Mouse (Mus musculus): ENCODE measurements around the gene Btbd35f16.
"Not testable (repeated sequence)": the region's sequence is repeated elsewhere in the genome, so short reads cannot be mapped to it uniquely, and the experiment has no call there.

Btbd35f16 gene

DNA sequence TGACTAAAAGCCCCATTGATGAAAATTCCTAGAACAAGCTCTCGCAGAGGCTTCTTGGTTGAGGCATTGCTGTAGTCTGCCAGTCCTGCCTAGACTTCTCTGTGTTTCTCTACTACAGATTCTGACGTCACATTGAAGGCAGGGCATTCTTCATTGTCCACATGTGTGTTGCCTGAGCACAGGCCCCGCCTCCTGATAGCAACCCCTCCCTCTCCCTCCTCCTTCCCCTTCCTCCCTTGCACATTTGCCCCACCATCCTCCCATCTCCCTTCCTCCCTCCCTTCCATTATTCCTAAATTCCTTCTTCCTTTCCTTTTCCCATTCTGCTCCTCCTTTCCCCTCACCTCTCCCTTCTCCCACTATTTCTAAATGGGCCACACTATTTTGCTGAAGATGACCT, at the start of gene Btbd35f16:
Btbd35f16 (minus strand) TSS at position 101 of the 400 bp plus-strand sequence.
- DNase-seq (ENCODE audit: low spot score), result not testable (repeated sequence)
